Mouse (Mus musculus) brain, adult 2 months (tissue): ENCODE measurements around the gene Tent5c.
A peak's percentile ranks its signal among the peaks of the same experiment; 100 is the strongest.

Experiments used
- DNase-seq: peaks from one replicate; pipeline ENCODE4 v3.0.0; 2011; ENCODE audit warnings: low read depth, low spot score

Tent5c gene

GRCm38 (mm10) chr3:100489133-100490009 lies at the start of gene Tent5c:
TSS of gene Tent5c (minus strand) at chr3:100489324.
- peak; percentile 88 for DNase-seq

- DNase-seq: no peak
Observed at GRCm38 (mm10) chr3:100536686-100537085, 47.6 kb upstream of the Tent5c start.

GRCm38 (mm10) chr3:100535902-100536301 lies 46.8 kb upstream of the Tent5c start:
- no peak for DNase-seq

GRCm38 (mm10) chr3:100535298-100535697 lies 46.2 kb upstream of the Tent5c start:
- DNase-seq: no peak

- DNase-seq: no peak
Observed at GRCm38 (mm10) chr3:100534394-100534793, 45.3 kb upstream of the Tent5c start.

- DNase-seq: peak; percentile 12
Observed at GRCm38 (mm10) chr3:100533429-100533828, 44.3 kb upstream of the Tent5c start.

GRCm38 (mm10) chr3:100530919-100531318 lies 41.8 kb upstream of the Tent5c start:
- no peak for DNase-seq

GRCm38 (mm10) chr3:100530244-100530788 lies 41.2 kb upstream of the Tent5c start:
- no peak for DNase-seq

- peak; percentile 16 for DNase-seq
Observed at GRCm38 (mm10) chr3:100522671-100523070, 33.5 kb upstream of the Tent5c start.

GRCm38 (mm10) chr3:100521626-100522025 lies 32.5 kb upstream of the Tent5c start:
- no peak for DNase-seq

- DNase-seq: no peak
Observed at GRCm38 (mm10) chr3:100515754-100516141, 26.6 kb upstream of the Tent5c start.

- no peak for DNase-seq
Observed at GRCm38 (mm10) chr3:100515093-100515753, 26.1 kb upstream of the Tent5c start.

GRCm38 (mm10) chr3:100507174-100507573 lies 18.1 kb upstream of the Tent5c start:
- DNase-seq: no peak

- DNase-seq: no peak
Observed at GRCm38 (mm10) chr3:100506715-100507114, 17.6 kb upstream of the Tent5c start.

GRCm38 (mm10) chr3:100503882-100504281 lies 14.8 kb upstream of the Tent5c start:
- no peak for DNase-seq

- no peak for DNase-seq
Observed at GRCm38 (mm10) chr3:100502516-100502915, 13.4 kb upstream of the Tent5c start.

- no peak for DNase-seq
Observed at GRCm38 (mm10) chr3:100501899-100502298, 12.8 kb upstream of the Tent5c start.

GRCm38 (mm10) chr3:100496081-100496480 lies 7.0 kb upstream of the Tent5c start:
- no peak for DNase-seq

GRCm38 (mm10) chr3:100495456-100495855 lies 6.3 kb upstream of the Tent5c start:
- peak; percentile 24 for DNase-seq

GRCm38 (mm10) chr3:100494912-100495311 lies 5.8 kb upstream of the Tent5c start:
- DNase-seq: no peak

- DNase-seq: no peak
Observed at GRCm38 (mm10) chr3:100490010-100490300, 831 bp upstream of the Tent5c start.

GRCm38 (mm10) chr3:100488251-100489132 lies 632 bp downstream of the Tent5c start:
- peak; percentile 10 for DNase-seq
